Mouse (Mus musculus) testis, adult 2 months (tissue): ENCODE data around the gene Adgre5. TPM values are rescaled to one million over a fixed set of nuclear protein-coding genes. Genes with fewer than 3 reads are reported as not detected.

Source experiments
- H3K27ac ChIP-seq: fragments of 200-500 bp; 2 replicates; pipeline ENCODE4 v1.5.1; 2012; ENCODE audit warnings: low read depth, low read length; ENCODE audit not compliant: control insufficient read depth, insufficient read depth
- H3K27me3 ChIP-seq: fragments of 200-500 bp; 2 replicates; pipeline ENCODE4 v1.6.1; 2012; ENCODE audit warnings: mild to moderate bottlenecking, low read length, moderate library complexity; ENCODE audit not compliant: control insufficient read depth, insufficient read depth
- H3K36me3 ChIP-seq: fragments of 200-500 bp; 2 replicates; pipeline ENCODE4 v1.6.1; 2012; ENCODE audit warnings: mild to moderate bottlenecking, low read length; ENCODE audit not compliant: control insufficient read depth, insufficient read depth
- H3K4me1 ChIP-seq: fragments of 200-500 bp; 2 replicates; pipeline ENCODE4 v1.6.1; 2012; ENCODE audit warnings: low read length; ENCODE audit not compliant: control insufficient read depth, insufficient read depth
- H3K4me3 ChIP-seq: fragments of 200-500 bp; 2 replicates; pipeline ENCODE4 v1.5.1; 2012; ENCODE audit warnings: low read depth, mild to moderate bottlenecking, low read length, moderate library complexity, mixed read lengths; ENCODE audit not compliant: control insufficient read depth
- CTCF ChIP-seq: fragments of 200-500 bp; IDR thresholded peaks from 2 replicates; pipeline ENCODE4 v1.5.1; 2012; ENCODE audit warnings: low read depth, mild to moderate bottlenecking, inconsistent platforms, low read length, moderate library complexity; ENCODE audit not compliant: control insufficient read depth, insufficient read depth, insufficient replicate concordance
- POLR2A ChIP-seq: fragments of 200-500 bp; IDR thresholded peaks from 2 replicates; pipeline ENCODE4 v1.6.1; 2012; ENCODE audit warnings: low read depth, mild to moderate bottlenecking, inconsistent platforms, low read length, moderate library complexity; ENCODE audit not compliant: control insufficient read depth
- polyA plus RNA-seq: library from polyadenylated mRNA; depleted of rRNA; stranded (reverse); fragments of >200 nt; gene quantifications from 2 replicates; pipeline ENCODE4 v1.2.3, GENCODE M21; 2012

Adgre5 gene
- polyA plus RNA-seq, 1 experiment = 6.1 TPM

DNA sequence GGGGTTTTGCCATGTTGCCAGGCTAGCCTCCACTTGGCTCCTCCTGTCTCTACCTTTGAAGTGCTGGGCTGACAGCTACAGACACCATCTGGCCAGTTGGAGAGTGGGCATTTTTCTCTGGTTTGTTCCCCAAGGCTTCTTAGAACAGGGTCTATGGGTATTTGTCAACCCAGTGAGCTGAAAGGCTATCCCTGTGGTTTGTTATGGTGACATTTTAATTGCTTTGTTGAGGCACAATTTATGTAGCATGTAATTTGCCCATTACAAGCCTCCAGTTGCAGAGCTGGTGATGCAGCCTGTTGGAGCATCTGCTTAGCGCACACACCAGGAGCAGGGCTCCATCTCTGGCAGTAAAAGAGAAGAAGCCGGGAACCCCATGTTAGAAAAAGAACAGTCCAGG, 33.1 kb upstream of the Adgre5 start:
- Histone ChIP-seq H3K27me3 (no peaks in the 10 kb centered on the region), H3K4me1 (peaks cover 9% of the 10 kb centered on the region), H3K4me3 (no peak overlapping the region), H3K27ac (no peak overlapping the region), H3K36me3 (no peaks in the 10 kb centered on the region)
- TF ChIP-seq CTCF (no peak), POLR2A (no peak)

GRCm38 (mm10) chr8:83773452-83773846, 32.3 kb upstream of the Adgre5 start:
- Histone ChIP-seq H3K4me3 (no peak overlapping the region), H3K36me3 (no peaks in the 10 kb centered on the region), H3K4me1 (peaks cover 9% of the 10 kb centered on the region), H3K27me3 (no peaks in the 10 kb centered on the region), H3K27ac (no peak overlapping the region)
- TF ChIP-seq CTCF (no peak), POLR2A (no peak)

DNA sequence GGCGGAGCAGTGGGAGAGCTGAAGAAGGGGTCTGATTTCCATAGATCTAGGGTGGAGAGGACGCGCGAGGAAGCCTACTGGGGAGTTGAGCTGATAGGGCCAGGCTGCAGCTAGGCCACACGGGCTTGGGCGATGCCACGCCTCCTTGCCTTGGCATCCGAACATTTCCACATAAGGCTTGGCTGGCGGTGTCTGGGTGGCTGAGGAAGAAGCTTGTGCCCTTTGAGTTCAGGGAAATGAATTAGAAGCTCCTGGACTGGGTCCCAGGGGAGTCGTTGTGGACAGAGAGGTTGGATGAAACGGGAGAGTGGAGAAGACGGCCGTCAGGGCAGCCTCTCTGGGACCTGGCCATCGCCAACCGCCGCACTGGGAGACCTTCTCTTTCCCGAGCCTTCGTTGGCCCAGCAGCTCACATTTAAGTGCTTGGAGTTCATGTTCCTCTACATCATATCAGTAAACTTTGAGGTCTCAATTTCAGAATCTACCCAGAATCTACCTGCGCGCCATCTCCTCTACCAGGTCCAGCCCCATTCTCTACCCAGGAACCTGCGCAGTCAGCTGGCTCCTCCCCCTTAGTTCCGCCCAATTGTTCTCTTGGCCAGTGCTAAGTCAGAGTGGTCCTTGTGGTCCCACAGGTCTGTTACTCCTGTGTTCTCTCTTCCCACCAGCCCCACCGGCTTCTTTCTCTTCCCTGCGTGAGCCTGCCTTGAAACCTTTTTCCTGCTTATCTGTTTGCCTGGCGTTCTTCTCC, 31.8 kb upstream of the Adgre5 start:
- H3K27me3 ChIP-seq = no peaks in the 10 kb centered on the region
- no peak for TF ChIP-seq CTCF
- TF ChIP-seq POLR2A = 0 out of 2 replicates have a peak, but pooled peaks have one; percentile 14
- H3K4me3 ChIP-seq = peak overlapping the region; percentile 66
- no peak overlapping the region for H3K27ac ChIP-seq
- H3K36me3 ChIP-seq = no peaks in the 10 kb centered on the region
- peaks cover 9% of the 10 kb centered on the region for H3K4me1 ChIP-seq

- TF ChIP-seq CTCF = no peak
- no peak for TF ChIP-seq POLR2A
- no peak overlapping the region for H3K27ac ChIP-seq
These were observed 30.7 kb upstream of the Adgre5 start for GRCm38 (mm10) chr8:83771791-83772190.

GRCm38 (mm10) chr8:83770669-83771068, 29.5 kb upstream of the Adgre5 start:
- no peaks in the 10 kb centered on the region for H3K27me3 ChIP-seq

More at GRCm38 (mm10) chr8:83771791-83772190, 30.7 kb upstream of the Adgre5 start:
- Histone ChIP-seq H3K4me3 (no peak overlapping the region), H3K27me3 (no peaks in the 10 kb centered on the region), H3K36me3 (no peaks in the 10 kb centered on the region), H3K4me1 (peaks cover 9% of the 10 kb centered on the region)

GRCm38 (mm10) chr8:83769720-83770119, 28.6 kb upstream of the Adgre5 start:
- peaks cover 9% of the 10 kb centered on the region for H3K4me1 ChIP-seq
- no peaks in the 10 kb centered on the region for H3K27me3 ChIP-seq
- no peak overlapping the region for H3K27ac ChIP-seq
- peak overlapping the region; percentile 30 for H3K4me3 ChIP-seq
- TF ChIP-seq POLR2A (no peak), CTCF (no peak)
- no peaks in the 10 kb centered on the region for H3K36me3 ChIP-seq

More at GRCm38 (mm10) chr8:83770669-83771068, 29.5 kb upstream of the Adgre5 start:
- H3K4me1 ChIP-seq = peaks cover 9% of the 10 kb centered on the region
- TF ChIP-seq CTCF (no peak), POLR2A (no peak)
- no peak overlapping the region for H3K27ac ChIP-seq
- H3K4me3 ChIP-seq = no peak overlapping the region
- H3K36me3 ChIP-seq = no peaks in the 10 kb centered on the region

DNA sequence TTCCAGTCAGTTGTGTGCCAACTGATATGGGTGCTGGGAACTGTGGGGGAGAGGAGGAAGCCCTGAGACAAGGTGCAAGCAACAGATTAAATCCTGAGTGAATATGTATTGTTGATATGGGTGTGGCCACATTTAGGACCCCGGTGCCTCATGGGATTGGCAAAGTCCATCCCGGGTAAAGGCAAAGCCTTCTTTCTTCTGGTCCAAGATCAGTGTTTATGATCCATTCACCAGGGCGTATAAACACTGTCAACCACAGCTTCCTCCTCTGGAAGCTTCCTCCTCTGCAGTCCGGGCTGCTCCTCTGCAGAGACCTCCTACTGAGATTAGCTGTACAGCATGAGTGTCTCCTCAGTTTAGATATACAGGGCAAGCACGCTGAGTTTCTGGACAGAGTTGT, 27.4 kb upstream of the Adgre5 start:
- TF ChIP-seq POLR2A (no peak), CTCF (no peak)
- H3K4me1 ChIP-seq = peaks cover 9% of the 10 kb centered on the region
- peak overlapping the region; percentile 46; the same call in 1 of the 2 replicates for H3K4me3 ChIP-seq
- no peaks in the 10 kb centered on the region for H3K36me3 ChIP-seq
- H3K27ac ChIP-seq = no peak overlapping the region
- no peaks in the 10 kb centered on the region for H3K27me3 ChIP-seq
